Mouse (Mus musculus) spleen, postnatal 36 days (tissue): ENCODE measurements around the gene Rps2.

Experiments
- DNase-seq, 2 experiments: peaks; one replicate each; pipeline ENCODE4 v3.0.0; 2022; ENCODE audit warnings: low spot score in 2 of 2, mixed read lengths in 1 of 2

The Rps2 gene

DNA sequence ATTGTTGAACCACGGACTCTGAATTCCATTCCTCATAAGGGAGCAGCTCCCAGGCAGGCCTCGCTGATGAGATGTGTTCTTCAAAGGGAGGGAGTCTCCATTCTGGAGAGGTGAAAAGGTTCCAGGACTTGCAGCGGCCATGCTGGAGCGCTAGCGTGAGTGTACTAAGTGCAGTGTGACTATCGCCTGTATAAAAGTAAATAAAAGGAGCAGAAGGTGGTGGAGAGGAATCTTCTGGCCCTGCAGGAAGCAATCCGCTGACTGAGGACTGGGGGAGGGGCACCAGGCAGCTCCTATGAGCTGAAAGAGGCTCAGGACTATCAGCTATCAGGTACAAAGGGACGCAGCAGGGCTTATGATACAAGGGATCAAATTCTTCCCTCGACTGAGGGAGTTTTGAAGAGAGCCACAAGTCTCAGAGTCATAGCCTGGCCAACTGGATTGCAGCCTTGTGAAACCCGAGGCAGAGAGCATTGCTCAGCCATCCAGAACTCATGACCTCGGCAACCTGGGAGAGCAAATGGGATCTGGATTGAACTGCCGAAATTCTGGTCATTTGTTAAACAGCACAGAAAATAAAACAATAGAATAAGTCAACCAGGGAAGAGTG lies 48.5 kb downstream of the Rps2 start:
- DNase-seq: no peak

- peak in 1 of 2 experiments; percentile 17 for DNase-seq
Observed at GRCm38 (mm10) chr17:24769146-24769545, 51.2 kb downstream of the Rps2 start.
